Mouse (Mus musculus): ENCODE measurements at regions not wholly inside any gene's neighbourhood (a gene's known extent, or its start where the extent isn't known, plus 50 kb on each side); places are given as distances from the start of the nearest gene placed in this dataset.

GRCm38 (mm10) chr3:133680343-133680742 is 135.4 kb upstream of the Tet2 start:
- TF ChIP-seq CTCF (conservative IDR thresholded peaks at IDR 0.05; ENCODE audit: insufficient read depth, insufficient read length, low read depth, low read length): no peak
- no peak for TF ChIP-seq POLR2A (IDR thresholded peaks at IDR 0.05; ENCODE audit: low read depth, low read length)

All from kidney, adult 2 months (tissue).